Mouse (Mus musculus): ENCODE data around the gene Camk1. TPM values are rescaled to one million over a fixed set of nuclear protein-coding genes. Genes with fewer than 3 reads are reported as not detected.
"Not testable (repeated sequence)": the region's sequence is repeated elsewhere in the genome, so short reads cannot be mapped to it uniquely, and the experiment has no call there.

Gene Camk1
- polyA plus RNA-seq, 1 experiment from 2014 or later = 90.6 TPM

- DNase-seq (ENCODE audit: low spot score) (no peak), ATAC-seq (replicated peaks; ENCODE audit: low FRiP score, low read depth) (no peak)
- 61% methylated on average over 6 of the region's 6 CpGs for WGBS
- H3K4me1 ChIP-seq (replicated peaks; ENCODE audit: insufficient read depth, low read length) = no peaks in the 10 kb centered on the region
- no peaks in the 10 kb centered on the region for H3K9me3 ChIP-seq (replicated peaks; ENCODE audit: low read length)
- H3K4me2 ChIP-seq (ENCODE audit: low read length) = no peak overlapping the region
- H3K4me3 ChIP-seq (replicated peaks; ENCODE audit: low read depth, low read length) = no peak overlapping the region
- H3K27me3 ChIP-seq (ENCODE audit: insufficient read depth, low read length) = no peaks in the 10 kb centered on the region
- no peak overlapping the region for H3K9ac ChIP-seq (ENCODE audit: low read depth, low read length)
- TF ChIP-seq CTCF (IDR thresholded peaks at IDR 0.05; ENCODE audit: low read depth) = no peak
- H3K27ac ChIP-seq = no peak overlapping the region
- peaks cover 49% of the 10 kb centered on the region for H3K36me3 ChIP-seq (ENCODE audit: insufficient read depth, low read length)
Observed at GRCm38 (mm10) chr6:113334216-113334615, 9.6 kb downstream of the Camk1 start.

DNA sequence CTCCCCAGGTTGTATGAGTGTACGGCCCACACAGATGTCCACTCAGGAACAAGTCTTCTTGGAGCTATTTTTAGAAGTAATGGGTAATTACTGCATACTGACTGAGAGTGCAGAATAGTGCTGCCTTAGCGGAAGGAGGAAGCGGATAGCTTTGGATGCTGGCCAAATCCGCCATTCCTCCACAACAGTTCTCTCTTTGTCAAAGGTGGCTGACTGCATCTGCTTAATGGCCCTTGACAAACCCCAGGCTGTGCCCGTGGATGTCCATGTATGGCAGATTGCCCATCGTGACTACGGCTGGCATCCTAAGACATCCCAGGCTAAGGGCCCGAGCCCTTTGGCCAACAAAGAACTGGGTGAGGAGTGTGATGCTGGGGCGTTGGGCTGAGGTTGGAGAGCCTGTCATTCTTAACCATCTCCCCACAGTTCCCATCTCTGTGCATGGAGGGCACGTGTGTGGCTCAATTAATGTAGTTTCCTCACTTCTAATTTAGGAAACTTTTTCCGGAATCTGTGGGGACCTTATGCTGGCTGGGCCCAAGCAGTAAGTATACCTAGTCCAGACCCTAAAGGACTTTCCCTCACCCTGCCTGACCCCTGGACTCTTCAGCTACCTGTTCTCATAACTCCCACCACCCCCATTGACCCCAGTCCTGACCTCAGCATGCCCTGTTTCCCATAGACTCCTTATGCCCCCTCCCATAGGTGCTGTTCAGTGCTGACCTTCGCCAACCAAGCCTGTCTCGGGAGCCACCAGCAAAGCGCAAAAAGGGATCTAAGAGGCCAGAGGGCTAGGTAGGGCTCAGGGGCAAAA lies 10.4 kb downstream of the Camk1 start:
- DNase-seq (ENCODE audit: low spot score) (peak; percentile 88), ATAC-seq (replicated peaks; ENCODE audit: low FRiP score, low read depth) (peak; percentile 84)
- Histone ChIP-seq H3K27me3 (ENCODE audit: insufficient read depth, low read length) (no peaks in the 10 kb centered on the region), H3K9me3 (replicated peaks; ENCODE audit: low read length) (no peaks in the 10 kb centered on the region), H3K4me2 (ENCODE audit: low read length) (no peak overlapping the region), H3K4me1 (replicated peaks; ENCODE audit: insufficient read depth, low read length) (no peaks in the 10 kb centered on the region), H3K36me3 (ENCODE audit: insufficient read depth, low read length) (peaks cover 40% of the 10 kb centered on the region), H3K4me3 (replicated peaks; ENCODE audit: low read depth, low read length) (no peak overlapping the region), H3K9ac (ENCODE audit: low read depth, low read length) (no peak overlapping the region), H3K27ac (peak overlapping the region; percentile 80)
- WGBS = 44% methylated on average over 14 of the region's 14 CpGs
- TF ChIP-seq CTCF (IDR thresholded peaks at IDR 0.05; ENCODE audit: low read depth) = no peak

- Histone ChIP-seq H3K36me3 (ENCODE audit: insufficient read depth, low read length) (peaks cover 34% of the 10 kb centered on the region), H3K27ac (peak overlapping the region; percentile 80)
- ATAC-seq (replicated peaks; ENCODE audit: low FRiP score, low read depth) = peak; percentile 30
- not testable (repeated sequence) for H3K27me3 ChIP-seq (ENCODE audit: insufficient read depth, low read length); H3K9ac ChIP-seq (ENCODE audit: low read depth, low read length); H3K4me2 ChIP-seq (ENCODE audit: low read length); H3K9me3 ChIP-seq (replicated peaks; ENCODE audit: low read length); H3K4me1 ChIP-seq (replicated peaks; ENCODE audit: insufficient read depth, low read length); DNase-seq (ENCODE audit: low spot score); H3K4me3 ChIP-seq (replicated peaks; ENCODE audit: low read depth, low read length)
- 63% methylated on average over 6 of the region's 6 CpGs for WGBS
- peak; percentile 51 for TF ChIP-seq CTCF (IDR thresholded peaks at IDR 0.05; ENCODE audit: low read depth)
Observed at GRCm38 (mm10) chr6:113332734-113333133, 11.1 kb downstream of the Camk1 start.

GRCm38 (mm10) chr6:113331721-113332120 lies 12.1 kb downstream of the Camk1 start:
- H3K9me3 ChIP-seq (replicated peaks; ENCODE audit: low read length) = no peaks in the 10 kb centered on the region

DNA sequence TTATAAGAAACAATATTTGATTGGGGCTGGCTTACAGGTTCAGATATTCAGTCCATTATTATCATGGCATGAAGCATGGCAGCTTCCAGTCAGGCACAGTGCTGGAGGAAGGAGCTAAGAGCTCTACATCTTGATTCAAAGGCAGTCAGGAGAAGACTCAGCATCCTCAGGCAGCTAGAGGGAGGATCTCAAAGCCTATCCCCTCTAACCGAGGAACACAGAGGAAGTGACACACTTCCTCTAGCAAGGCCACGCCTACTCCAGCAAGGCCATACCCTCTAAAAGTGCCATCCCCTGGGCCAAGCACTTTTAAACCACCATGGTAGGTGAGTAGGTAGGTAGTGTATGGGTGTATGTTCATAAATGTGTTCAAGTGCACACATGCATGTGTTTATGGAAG lies 13.2 kb downstream of the Camk1 start:
- no peak for TF ChIP-seq CTCF (IDR thresholded peaks at IDR 0.05; ENCODE audit: low read depth)
- no peak for ATAC-seq (replicated peaks; ENCODE audit: low FRiP score, low read depth)
- Histone ChIP-seq H3K36me3 (ENCODE audit: insufficient read depth, low read length) (peaks cover 22% of the 10 kb centered on the region), H3K9ac (ENCODE audit: low read depth, low read length) (no peak overlapping the region), H3K27ac (no peak overlapping the region), H3K27me3 (ENCODE audit: insufficient read depth, low read length) (no peaks in the 10 kb centered on the region), H3K9me3 (replicated peaks; ENCODE audit: low read length) (no peaks in the 10 kb centered on the region), H3K4me1 (replicated peaks; ENCODE audit: insufficient read depth, low read length) (no peaks in the 10 kb centered on the region), H3K4me2 (ENCODE audit: low read length) (no peak overlapping the region), H3K4me3 (replicated peaks; ENCODE audit: low read depth, low read length) (no peak overlapping the region)
- DNase-seq (ENCODE audit: low spot score) = no peak
- 47% methylated on average over 2 of the region's 2 CpGs for WGBS

More at GRCm38 (mm10) chr6:113331721-113332120, 12.1 kb downstream of the Camk1 start:
- Histone ChIP-seq H3K4me1 (replicated peaks; ENCODE audit: insufficient read depth, low read length) (no peaks in the 10 kb centered on the region), H3K4me3 (replicated peaks; ENCODE audit: low read depth, low read length) (no peak overlapping the region), H3K36me3 (ENCODE audit: insufficient read depth, low read length) (peaks cover 32% of the 10 kb centered on the region), H3K27ac (no peak overlapping the region), H3K27me3 (ENCODE audit: insufficient read depth, low read length) (no peaks in the 10 kb centered on the region), H3K4me2 (ENCODE audit: low read length) (no peak overlapping the region), H3K9ac (ENCODE audit: low read depth, low read length) (no peak overlapping the region)
- 91% methylated on average over 11 of the region's 11 CpGs for WGBS
- TF ChIP-seq CTCF (IDR thresholded peaks at IDR 0.05; ENCODE audit: low read depth) = no peak
- no peak for ATAC-seq (replicated peaks; ENCODE audit: low FRiP score, low read depth)
- no peak for DNase-seq (ENCODE audit: low spot score)

GRCm38 (mm10) chr6:113329396-113329795 lies 14.4 kb downstream of the Camk1 start:
- Histone ChIP-seq H3K4me1 (replicated peaks; ENCODE audit: insufficient read depth, low read length) (no peaks in the 10 kb centered on the region), H3K4me3 (replicated peaks; ENCODE audit: low read depth, low read length) (no peak overlapping the region), H3K4me2 (ENCODE audit: low read length) (no peak overlapping the region), H3K27ac (no peak overlapping the region), H3K9ac (ENCODE audit: low read depth, low read length) (no peak overlapping the region), H3K27me3 (ENCODE audit: insufficient read depth, low read length) (no peaks in the 10 kb centered on the region), H3K9me3 (replicated peaks; ENCODE audit: low read length) (no peaks in the 10 kb centered on the region), H3K36me3 (ENCODE audit: insufficient read depth, low read length) (peaks cover 19% of the 10 kb centered on the region)
- WGBS = 85% methylated on average over 1 of the region's 1 CpGs
- no peak for ATAC-seq (replicated peaks; ENCODE audit: low FRiP score, low read depth)
- TF ChIP-seq CTCF (IDR thresholded peaks at IDR 0.05; ENCODE audit: low read depth) = no peak
- DNase-seq (ENCODE audit: low spot score) = no peak
